Mouse (Mus musculus) kidney, adult 2 months (tissue): ENCODE data around the gene Dscam. TPM values are rescaled to one million over a fixed set of nuclear protein-coding genes. Genes with fewer than 3 reads are reported as not detected.
A peak's percentile ranks its signal among the peaks of the same experiment; 100 is the strongest.

Experiments
- DNase-seq: peaks from one replicate; pipeline ENCODE4 v3.0.0; 2021
- H3K27ac ChIP-seq: fragments of 200-500 bp; 2 replicates; pipeline ENCODE4 v1.5.1; 2012; ENCODE audit warnings: low read depth, low read length, control low read depth, inconsistent platforms; ENCODE audit not compliant: insufficient read depth
- H3K27me3 ChIP-seq: fragments of 200-500 bp; replicated peaks from 2 replicates; pipeline ENCODE4 v1.6.1; 2012; ENCODE audit warnings: mild to moderate bottlenecking, moderate library complexity, low read length, inconsistent platforms; ENCODE audit not compliant: control insufficient read depth, insufficient read depth
- H3K36me3 ChIP-seq: fragments of 200-500 bp; 2 replicates; pipeline ENCODE4 v1.6.1; 2012; ENCODE audit warnings: mild to moderate bottlenecking, moderate library complexity, low read length, inconsistent platforms; ENCODE audit not compliant: control insufficient read depth, insufficient read depth
- H3K4me1 ChIP-seq: fragments of 200-500 bp; 2 replicates; pipeline ENCODE4 v1.6.1; 2011; ENCODE audit warnings: low read length; ENCODE audit not compliant: control insufficient read depth, insufficient read depth
- H3K4me3 ChIP-seq: fragments of 200-500 bp; 2 replicates; pipeline ENCODE4 v1.5.1; 2011; ENCODE audit warnings: mild to moderate bottlenecking, low read depth, low read length, control low read depth; ENCODE audit not compliant: insufficient read depth
- CTCF ChIP-seq: fragments of 200-500 bp; conservative IDR thresholded peaks from 2 replicates; pipeline ENCODE4 v1.5.1; 2011; ENCODE audit warnings: low read depth, mild to moderate bottlenecking, control low read depth, low read length, moderate library complexity, mixed read lengths; ENCODE audit not compliant: insufficient read depth, insufficient read length
- POLR2A ChIP-seq: fragments of 200-500 bp; IDR thresholded peaks from one replicate; pipeline ENCODE4 v1.6.1; 2011; ENCODE audit warnings: low read depth, low read length, control low read depth
- WGBS: fragments of 180-500 bp; shearing (Covaris S2); methylation state at CpG from one replicate; pipeline ENCODE4 v1.1.7; 2018; 5-methylcytosine and 5-hydroxymethylcytosine counted together
- polyA plus RNA-seq: library from polyadenylated mRNA; depleted of rRNA; stranded (reverse); fragments of >200 nt; gene quantifications from 2 replicates; pipeline ENCODE4 v1.2.3, GENCODE M21; 2012

Dscam gene
- polyA plus RNA-seq, 1 experiment, result 0.06 TPM

- no peak overlapping the region for H3K4me3 ChIP-seq
- no peaks in the 10 kb centered on the region for H3K36me3 ChIP-seq
- H3K4me1 ChIP-seq, result no peaks in the 10 kb centered on the region
- no peaks in the 10 kb centered on the region for H3K27me3 ChIP-seq
- TF ChIP-seq CTCF, result no peak
- no peak for TF ChIP-seq POLR2A
- no peak overlapping the region for H3K27ac ChIP-seq
- no peak for DNase-seq
- 75% methylated on average over 2 of the region's 2 CpGs for WGBS
Observed at GRCm38 (mm10) chr16:97083694-97084093, 86.9 kb downstream of the Dscam start.

GRCm38 (mm10) chr16:97075920-97076572 lies 94.5 kb downstream of the Dscam start:
- Histone ChIP-seq H3K36me3 (no peaks in the 10 kb centered on the region), H3K27ac (no peak overlapping the region), H3K27me3 (no peaks in the 10 kb centered on the region), H3K4me1 (no peaks in the 10 kb centered on the region), H3K4me3 (no peak overlapping the region)
- TF ChIP-seq CTCF (no peak), POLR2A (no peak)
- 49% methylated on average over 4 of the region's 4 CpGs for WGBS
- peak; percentile 56 for DNase-seq

GRCm38 (mm10) chr16:97075137-97075902 lies 95.2 kb downstream of the Dscam start:
- TF ChIP-seq POLR2A (no peak), CTCF (no peak)
- no peaks in the 10 kb centered on the region for H3K36me3 ChIP-seq
- no peak overlapping the region for H3K27ac ChIP-seq
- no peak overlapping the region for H3K4me3 ChIP-seq
- H3K27me3 ChIP-seq, result no peaks in the 10 kb centered on the region
- 69% methylated on average over 6 of the region's 6 CpGs for WGBS
- no peaks in the 10 kb centered on the region for H3K4me1 ChIP-seq
- DNase-seq, result no peak

GRCm38 (mm10) chr16:97073847-97074246 lies 96.7 kb downstream of the Dscam start:
- TF ChIP-seq POLR2A, result no peak
- TF ChIP-seq CTCF, result no peak
- Histone ChIP-seq H3K4me3 (no peak overlapping the region), H3K36me3 (no peaks in the 10 kb centered on the region), H3K4me1 (no peaks in the 10 kb centered on the region), H3K27me3 (no peaks in the 10 kb centered on the region), H3K27ac (no peak overlapping the region)
- WGBS, result 100% methylated on average over 1 of the region's 1 CpGs
- DNase-seq, result no peak

- no peak for DNase-seq
- TF ChIP-seq POLR2A, result no peak
- TF ChIP-seq CTCF, result no peak
- Histone ChIP-seq H3K4me1 (no peaks in the 10 kb centered on the region), H3K27me3 (no peaks in the 10 kb centered on the region), H3K4me3 (no peak overlapping the region), H3K36me3 (no peaks in the 10 kb centered on the region), H3K27ac (no peak overlapping the region)
- 90% methylated on average over 2 of the region's 2 CpGs for WGBS
Observed at GRCm38 (mm10) chr16:97072624-97073023, 97.9 kb downstream of the Dscam start.

GRCm38 (mm10) chr16:97066856-97067255 lies 103.7 kb downstream of the Dscam start:
- WGBS, result 65% methylated on average over 4 of the region's 4 CpGs
- DNase-seq, result no peak
- Histone ChIP-seq H3K27me3 (no peaks in the 10 kb centered on the region), H3K4me1 (no peaks in the 10 kb centered on the region), H3K36me3 (no peaks in the 10 kb centered on the region), H3K27ac (no peak overlapping the region), H3K4me3 (no peak overlapping the region)
- TF ChIP-seq POLR2A (no peak), CTCF (no peak)

- Histone ChIP-seq H3K27me3 (no peaks in the 10 kb centered on the region), H3K36me3 (no peaks in the 10 kb centered on the region), H3K27ac (no peak overlapping the region), H3K4me1 (no peaks in the 10 kb centered on the region), H3K4me3 (no peak overlapping the region)
- WGBS, result 83% methylated on average over 3 of the region's 3 CpGs
- DNase-seq, result no peak
- TF ChIP-seq POLR2A, result no peak
Observed at GRCm38 (mm10) chr16:97062207-97062606, 108.3 kb downstream of the Dscam start.
